Mouse (Mus musculus): ENCODE measurements around the gene Dchs2.
"Not testable (repeated sequence)": the region's sequence is repeated elsewhere in the genome, so short reads cannot be mapped to it uniquely, and the experiment has no call there.

Dchs2 gene

GRCm38 (mm10) chr3:83127726-83128448 is at the start of gene Dchs2:
Dchs2 (plus strand) TSS chr3:83127948.
- no peak for DNase-seq (ENCODE audit: low read depth, low spot score)

GRCm38 (mm10) chr3:83080567-83081055 is 47.1 kb upstream of the Dchs2 start:
- no peak for DNase-seq (ENCODE audit: low read depth, low spot score)

- no peak for DNase-seq (ENCODE audit: low read depth, low spot score)
Observed at GRCm38 (mm10) chr3:83097586-83097985, 30.2 kb upstream of the Dchs2 start.

DNA sequence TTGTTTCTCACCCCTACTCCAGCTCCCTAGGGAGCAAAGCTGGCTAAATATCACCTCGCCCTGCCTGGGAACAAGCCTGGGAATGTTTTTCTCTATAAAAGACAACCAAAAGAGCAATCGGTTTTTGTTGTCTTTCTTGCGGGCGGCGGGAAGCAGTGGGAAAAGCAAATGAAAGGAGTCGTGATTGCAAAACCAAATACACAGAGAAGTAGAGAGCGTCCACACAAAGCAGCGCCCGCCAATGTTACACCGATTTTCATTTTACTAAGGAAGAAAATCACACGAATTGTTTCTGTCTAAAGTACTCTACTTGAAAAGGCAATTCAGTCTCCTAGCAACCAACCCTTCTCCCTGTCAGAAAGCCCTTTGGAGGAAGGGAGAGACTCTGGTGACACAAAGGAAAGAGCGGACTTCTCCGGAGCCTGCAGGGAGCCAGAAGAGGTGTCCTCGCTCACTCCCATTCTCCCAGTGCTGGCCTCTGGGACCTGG is 29.2 kb upstream of the Dchs2 start:
- peak; percentile 60 for DNase-seq (ENCODE audit: low read depth, low spot score)

DNA sequence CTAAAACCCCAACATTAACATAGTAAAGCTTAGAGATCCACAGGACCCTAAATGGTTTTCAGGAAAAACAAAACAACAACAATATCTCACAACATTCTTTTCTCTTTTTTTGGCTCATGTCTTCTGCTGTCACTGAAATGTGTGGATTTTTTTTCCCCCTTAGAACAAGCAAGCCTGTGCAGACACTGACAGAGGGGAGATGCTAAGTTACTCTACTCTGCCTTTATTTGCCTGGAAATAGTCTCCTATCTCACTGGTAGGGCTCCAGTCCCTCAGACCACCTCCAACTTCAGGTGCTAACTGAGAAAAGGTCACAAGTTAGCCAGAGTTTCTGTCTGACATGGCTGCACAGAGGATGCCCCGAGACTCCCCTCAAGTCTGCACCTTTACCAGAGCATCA is 28.6 kb upstream of the Dchs2 start:
- DNase-seq (ENCODE audit: low read depth, low spot score) = no peak

DNA sequence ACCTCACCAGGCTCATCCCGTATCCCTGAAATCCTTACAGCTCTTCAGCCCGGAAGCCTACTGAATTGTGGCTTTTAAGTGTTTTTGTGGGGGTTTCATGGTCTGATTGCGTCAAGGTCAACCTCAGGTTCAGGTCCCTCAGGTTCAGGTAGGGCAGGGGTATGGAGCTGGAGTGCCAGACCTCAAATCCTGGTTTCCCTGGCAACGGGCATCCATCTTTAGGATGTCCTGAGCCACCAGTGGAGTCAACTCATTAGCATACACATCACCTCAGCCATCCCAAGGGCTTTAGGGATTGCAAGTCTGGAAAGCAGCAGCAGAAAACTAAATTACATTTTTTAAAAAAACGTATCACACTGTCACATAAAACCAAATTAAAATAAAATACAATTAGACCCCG is 28.1 kb upstream of the Dchs2 start:
- no peak for DNase-seq (ENCODE audit: low read depth, low spot score)

DNA sequence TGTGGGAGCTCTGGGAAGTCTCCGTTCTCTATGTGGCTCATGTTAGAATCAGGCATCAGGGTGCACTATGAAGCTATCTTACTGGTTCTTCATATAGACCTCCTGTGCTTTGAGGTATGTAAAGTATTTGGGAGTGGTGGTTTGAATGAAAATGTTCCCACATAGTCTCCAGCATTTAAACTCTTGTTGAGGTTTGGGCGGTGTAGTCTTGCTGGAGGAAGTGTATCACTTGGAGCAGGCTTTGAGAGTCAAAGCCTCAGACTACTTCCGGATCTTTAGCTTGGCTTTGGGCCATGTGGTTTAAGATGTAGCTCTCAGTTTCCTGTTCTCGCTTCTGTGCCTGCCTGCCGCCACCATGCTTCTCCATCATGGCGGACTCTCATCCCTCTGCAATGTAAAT is 25.5 kb upstream of the Dchs2 start:
- no peak for DNase-seq (ENCODE audit: low read depth, low spot score)

DNA sequence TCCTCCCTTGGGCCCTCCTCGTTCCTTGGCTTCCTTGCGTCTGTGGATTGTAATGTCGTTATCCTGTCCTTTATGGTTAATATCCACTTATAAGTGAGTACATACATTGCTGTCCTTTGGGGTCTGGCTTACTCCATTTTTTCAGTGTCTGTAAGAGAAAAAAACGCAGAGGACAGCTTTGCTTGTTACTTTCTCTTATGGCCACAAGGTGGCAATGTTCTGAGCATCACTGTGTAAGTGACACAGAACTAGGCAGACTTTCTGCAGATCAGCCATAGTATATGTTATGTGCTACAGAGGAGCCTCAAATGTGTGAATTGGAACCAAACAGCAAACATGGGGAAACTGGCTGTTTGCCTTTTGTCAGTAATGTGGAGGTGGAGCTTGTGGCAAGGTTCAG is 17.6 kb upstream of the Dchs2 start:
- DNase-seq (ENCODE audit: low read depth, low spot score) = no peak

- DNase-seq (ENCODE audit: low read depth, low spot score) = no peak
Observed at GRCm38 (mm10) chr3:83111485-83112261, 16.1 kb upstream of the Dchs2 start.

- DNase-seq (ENCODE audit: low read depth, low spot score) = no peak
Observed at GRCm38 (mm10) chr3:83112869-83113268, 14.9 kb upstream of the Dchs2 start.

DNA sequence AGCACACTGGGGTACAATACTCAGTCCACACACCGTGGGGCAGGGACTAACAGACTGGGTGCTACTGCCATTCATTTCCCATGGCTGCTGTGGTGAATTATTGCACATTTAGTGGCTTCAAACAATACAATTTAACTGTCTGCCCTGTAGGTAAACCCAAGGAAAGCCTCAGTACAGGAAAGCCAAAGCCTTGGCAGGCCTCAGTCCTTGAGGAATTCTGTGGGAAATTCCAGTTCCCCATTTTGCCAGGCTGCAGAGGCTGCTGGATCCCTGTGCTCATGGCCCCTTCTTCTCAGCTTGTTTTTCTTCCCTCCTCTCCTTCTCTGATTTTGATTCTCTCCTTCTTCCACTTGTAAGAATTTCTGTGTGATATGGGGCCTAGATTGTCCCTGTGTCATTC is 12.8 kb upstream of the Dchs2 start:
- no peak for DNase-seq (ENCODE audit: low read depth, low spot score)

DNA sequence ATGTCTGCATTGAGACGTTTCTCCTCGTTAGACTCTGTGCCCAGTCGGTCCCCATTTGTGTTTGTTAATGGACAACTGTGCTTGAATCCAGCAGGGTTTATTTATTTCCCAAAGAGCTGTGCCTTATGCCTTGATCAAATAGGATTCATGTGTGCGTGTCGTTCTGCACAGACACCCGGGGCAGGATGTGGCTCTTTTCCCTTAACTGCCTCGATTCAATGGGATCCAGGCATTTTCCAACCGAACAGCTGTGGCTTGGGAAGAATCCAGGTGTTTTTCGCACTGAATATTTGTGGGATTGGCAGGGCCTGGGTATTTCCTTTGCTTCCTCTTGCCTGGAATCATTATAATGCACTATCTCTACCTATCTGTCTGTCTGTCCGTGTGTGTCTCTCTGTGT is 10.2 kb upstream of the Dchs2 start:
- DNase-seq (ENCODE audit: low read depth, low spot score) = no peak

GRCm38 (mm10) chr3:83123945-83124344 is 3.8 kb upstream of the Dchs2 start:
- DNase-seq (ENCODE audit: low read depth, low spot score) = not testable (repeated sequence)

DNA sequence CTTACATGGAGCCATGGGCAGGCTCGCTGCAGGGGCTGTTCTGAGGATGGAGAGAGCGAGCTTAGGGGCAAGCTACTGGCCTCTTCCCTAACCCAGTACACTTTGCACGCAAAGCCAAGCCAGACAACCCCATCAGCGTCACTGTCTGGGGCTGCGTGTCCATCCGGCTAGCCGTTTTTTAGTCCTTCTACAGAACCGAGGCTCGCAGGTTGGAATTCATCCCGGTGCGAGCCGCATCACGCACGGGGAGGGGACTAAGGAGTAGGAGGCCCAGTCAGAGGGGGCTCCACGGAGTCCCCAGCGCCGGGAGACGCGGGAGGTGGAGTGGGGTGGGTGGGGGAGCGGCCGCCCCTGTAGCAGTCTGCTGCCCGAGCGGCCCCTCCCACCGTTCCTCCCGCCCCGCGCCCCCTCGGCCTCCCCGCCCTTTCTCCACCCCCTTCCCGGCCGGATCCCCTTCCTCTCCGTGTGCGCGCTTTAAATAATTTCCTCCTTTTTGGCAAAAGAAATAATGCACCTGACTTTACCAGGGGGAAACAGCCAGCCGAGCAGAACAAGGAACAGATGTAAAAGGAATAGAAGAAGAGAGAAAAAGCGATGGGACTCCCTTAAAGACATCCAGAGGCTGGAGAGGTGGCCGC is 541 bp upstream of the Dchs2 start:
- DNase-seq (ENCODE audit: low read depth, low spot score) = no peak

- no peak for DNase-seq (ENCODE audit: low read depth, low spot score)
Observed at GRCm38 (mm10) chr3:83128449-83128922, 738 bp downstream of the Dchs2 start.

GRCm38 (mm10) chr3:83129151-83129550 is 1.4 kb downstream of the Dchs2 start:
- DNase-seq (ENCODE audit: low read depth, low spot score) = no peak

DNA sequence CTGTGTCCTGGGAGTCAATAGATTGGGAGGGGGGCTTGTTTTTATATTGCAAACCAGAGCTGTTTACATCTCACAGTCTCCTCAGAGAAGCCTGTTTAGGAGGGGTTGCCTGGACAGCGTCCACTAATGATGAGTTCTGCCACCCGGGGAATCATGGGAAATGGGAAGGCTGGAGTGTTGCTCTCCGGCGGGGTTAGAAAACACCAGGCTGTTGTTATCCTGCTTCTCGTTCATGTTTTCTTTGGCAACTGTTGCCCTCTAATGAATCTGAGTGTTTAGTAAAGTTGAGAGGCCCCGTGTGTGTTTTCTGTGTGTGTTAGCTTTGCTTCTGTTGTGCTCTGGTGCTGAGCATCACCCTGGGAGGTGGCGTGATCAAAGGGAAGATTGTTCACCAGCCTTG is 8.7 kb downstream of the Dchs2 start:
- DNase-seq (ENCODE audit: low read depth, low spot score) = no peak

DNA sequence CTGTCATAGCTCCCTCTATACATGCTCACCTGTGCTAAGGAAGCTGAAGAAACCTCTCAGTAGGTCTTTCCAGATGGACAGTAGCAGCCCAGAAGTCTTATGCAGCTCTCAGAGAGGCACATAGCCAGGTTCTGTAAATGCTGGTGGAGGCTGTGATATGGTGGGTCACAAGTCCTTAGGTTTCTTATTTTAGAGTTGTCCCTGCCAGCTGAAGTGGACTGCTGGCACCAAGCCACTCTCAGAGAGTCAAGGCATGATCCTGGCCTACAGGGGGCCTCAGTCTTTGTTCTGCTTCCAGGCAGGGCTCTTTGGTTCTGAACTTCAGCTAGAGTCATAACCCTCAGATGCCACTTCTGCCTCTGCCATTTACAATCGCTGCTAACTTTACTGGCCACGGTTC is 11.1 kb downstream of the Dchs2 start:
- no peak for DNase-seq (ENCODE audit: low read depth, low spot score)

GRCm38 (mm10) chr3:83145610-83146009 is 17.9 kb downstream of the Dchs2 start:
- DNase-seq (ENCODE audit: low read depth, low spot score) = no peak

- no peak for DNase-seq (ENCODE audit: low read depth, low spot score)
Observed at GRCm38 (mm10) chr3:83147273-83148054, 19.7 kb downstream of the Dchs2 start.

GRCm38 (mm10) chr3:83148055-83148447 is 20.3 kb downstream of the Dchs2 start:
- peak; percentile 26 for DNase-seq (ENCODE audit: low read depth, low spot score)

Data from brain, embryonic 18.5 days (tissue).